Mouse (Mus musculus) kidney, postnatal 36 days (tissue): Measurements from ENCODE around the gene Rab44.

Source experiments
- DNase-seq, 2 experiments: peaks; one replicate each; pipeline ENCODE4 v3.0.0; 2021 to 2022; ENCODE audit warnings: mixed read lengths in 2 of 2

Gene Rab44

GRCm38 (mm10) chr17:29091348-29091944, 22.5 kb upstream of the Rab44 start:
- peak in 1 of 2 experiments; percentile 1 for DNase-seq

GRCm38 (mm10) chr17:29092497-29092896, 21.4 kb upstream of the Rab44 start:
- DNase-seq, result peak in 1 of 2 experiments; percentile 1

- DNase-seq, result peak; percentile 92 to 93
Observed at GRCm38 (mm10) chr17:29093110-29093952, 20.6 kb upstream of the Rab44 start.

- no peak for DNase-seq
Observed at GRCm38 (mm10) chr17:29093961-29094309, 20.0 kb upstream of the Rab44 start.

- peak; percentile 85 to 88 for DNase-seq
Observed at GRCm38 (mm10) chr17:29094310-29095181, 19.4 kb upstream of the Rab44 start.

- peak; percentile 96 for DNase-seq
Observed at GRCm38 (mm10) chr17:29095201-29095733, 18.7 kb upstream of the Rab44 start.

GRCm38 (mm10) chr17:29096245-29096644, 17.7 kb upstream of the Rab44 start:
- peak in 1 of 2 experiments; percentile 0 for DNase-seq

GRCm38 (mm10) chr17:29096851-29097561, 16.9 kb upstream of the Rab44 start:
- peak in 1 of 2 experiments; percentile 0 for DNase-seq

- no peak for DNase-seq
Observed at GRCm38 (mm10) chr17:29098291-29098690, 15.7 kb upstream of the Rab44 start.

- DNase-seq, result no peak
Observed at GRCm38 (mm10) chr17:29099076-29099475, 14.9 kb upstream of the Rab44 start.

GRCm38 (mm10) chr17:29100627-29101026, 13.3 kb upstream of the Rab44 start:
- DNase-seq, result no peak

- peak in 1 of 2 experiments; percentile 0 for DNase-seq
Observed at GRCm38 (mm10) chr17:29110356-29110755, 3.6 kb upstream of the Rab44 start.

GRCm38 (mm10) chr17:29111332-29111731, 2.6 kb upstream of the Rab44 start:
- peak in 1 of 2 experiments; percentile 0 for DNase-seq

GRCm38 (mm10) chr17:29116023-29116422, 2.1 kb downstream of the Rab44 start:
- DNase-seq, result peak in 1 of 2 experiments; percentile 0

GRCm38 (mm10) chr17:29117006-29117648, 3.2 kb downstream of the Rab44 start:
- peak in 1 of 2 experiments; percentile 0 for DNase-seq

- peak in 1 of 2 experiments; percentile 0 for DNase-seq
Observed at GRCm38 (mm10) chr17:29118057-29118456, 4.1 kb downstream of the Rab44 start.

GRCm38 (mm10) chr17:29120666-29121065, 6.7 kb downstream of the Rab44 start:
- DNase-seq, result peak; percentile 43 to 70

- peak; percentile 88 to 92 for DNase-seq
Observed at GRCm38 (mm10) chr17:29122817-29123216, 8.9 kb downstream of the Rab44 start.

- DNase-seq, result peak in 1 of 2 experiments; percentile 64
Observed at GRCm38 (mm10) chr17:29123578-29124174, 9.7 kb downstream of the Rab44 start.

- no peak for DNase-seq
Observed at GRCm38 (mm10) chr17:29126561-29126960, 12.6 kb downstream of the Rab44 start.

- DNase-seq, result no peak
Observed at GRCm38 (mm10) chr17:29129341-29129740, 15.4 kb downstream of the Rab44 start.
